Mouse (Mus musculus): Measurements from ENCODE around the gene Ylpm1.

Ylpm1 gene

GRCm38 (mm10) chr12:85109426-85109825 lies 113.3 kb downstream of the Ylpm1 start:
- no peak for DNase-seq (ENCODE audit: low read depth in 2 of 2, low spot score in 2 of 2)

GRCm38 (mm10) chr12:85110011-85110697 lies 114.0 kb downstream of the Ylpm1 start:
- no peak for DNase-seq (ENCODE audit: low read depth in 2 of 2, low spot score in 2 of 2)

GRCm38 (mm10) chr12:85110698-85111592 lies 114.8 kb downstream of the Ylpm1 start, which contains the start of the genes Prox2 and Dlst:
Prox2 (minus strand) TSS chr12:85110759.
Dlst (plus strand) TSS chr12:85110833.
- peak; percentile 69 to 79 for DNase-seq (ENCODE audit: low read depth in 2 of 2, low spot score in 2 of 2)

GRCm38 (mm10) chr12:85112550-85113251 lies 116.6 kb downstream of the Ylpm1 start:
- no peak for DNase-seq (ENCODE audit: low read depth in 2 of 2, low spot score in 2 of 2)

- no peak for DNase-seq (ENCODE audit: low read depth in 2 of 2, low spot score in 2 of 2)
Measured at GRCm38 (mm10) chr12:85113337-85113736, 117.2 kb downstream of the Ylpm1 start.

- DNase-seq (ENCODE audit: low read depth in 2 of 2, low spot score in 2 of 2): no peak
Measured at GRCm38 (mm10) chr12:85113917-85114316, 117.8 kb downstream of the Ylpm1 start.

GRCm38 (mm10) chr12:85115678-85116077 lies 119.6 kb downstream of the Ylpm1 start:
- DNase-seq (ENCODE audit: low read depth in 2 of 2, low spot score in 2 of 2): no peak
